Mouse (Mus musculus) neural tube, embryonic 15.5 days (tissue): ENCODE data around the gene Zfp948. TPM values are rescaled to one million over a fixed set of nuclear protein-coding genes. Genes with fewer than 3 reads are reported as not detected.

ENCODE experiments used
- ATAC-seq: fragments of 200-750 bp; cut with Nextera tagmentation; 2 replicates; pipeline ENCODE4 v1.8.0; 2017; ENCODE audit warnings: mild to moderate bottlenecking, moderate TSS enrichment, moderate library complexity; ENCODE audit not compliant: low FRiP score
- H3K27ac ChIP-seq: fragments of 300-500 bp; sonication (generic); replicated peaks from 2 replicates; pipeline ENCODE4 v1.5.1; 2015; ENCODE audit warnings: mild to moderate bottlenecking, inconsistent platforms
- H3K27me3 ChIP-seq: fragments of 300-500 bp; sonication (generic); replicated peaks from 2 replicates; pipeline ENCODE4 v1.6.1; 2015; ENCODE audit warnings: inconsistent platforms
- H3K36me3 ChIP-seq: fragments of 300-500 bp; sonication (generic); 2 replicates; pipeline ENCODE4 v1.6.1; 2015; ENCODE audit warnings: inconsistent platforms
- H3K4me1 ChIP-seq: fragments of 300-500 bp; sonication (generic); 2 replicates; pipeline ENCODE4 v1.6.1; 2015; ENCODE audit warnings: inconsistent platforms
- H3K4me2 ChIP-seq: fragments of 300-500 bp; sonication (generic); 2 replicates; pipeline ENCODE4 v1.6.1; 2015; ENCODE audit warnings: inconsistent platforms, mild to moderate bottlenecking, moderate library complexity
- H3K4me3 ChIP-seq: fragments of 300-500 bp; sonication (generic); replicated peaks from 2 replicates; pipeline ENCODE4 v1.5.1; 2015; ENCODE audit warnings: mild to moderate bottlenecking, inconsistent platforms
- H3K9ac ChIP-seq: fragments of 300-500 bp; sonication (generic); replicated peaks from 2 replicates; pipeline ENCODE4 v1.6.1; 2015; ENCODE audit warnings: mild to moderate bottlenecking, inconsistent platforms
- H3K9me3 ChIP-seq: fragments of 300-500 bp; sonication (generic); replicated peaks from 2 replicates; pipeline ENCODE4 v1.6.1; 2016; ENCODE audit warnings: inconsistent platforms
- WGBS: fragments of 180-500 bp; shearing (Covaris S2); methylation state at CpG from one replicate; pipeline ENCODE4 v1.1.7; 2015; ENCODE audit warnings: mixed read lengths; 5-methylcytosine and 5-hydroxymethylcytosine counted together
- polyA plus RNA-seq: library from polyadenylated mRNA; unstranded; fragments of >200 nt; fragmentation: Nextera tagmentation; extraction: Ambion mirVana; gene quantifications from 2 replicates; pipeline ENCODE4 v1.2.1, GENCODE M21; 2015

The Zfp948 gene
- 17.1 and 18.8 TPM in 2 replicates for polyA plus RNA-seq

DNA sequence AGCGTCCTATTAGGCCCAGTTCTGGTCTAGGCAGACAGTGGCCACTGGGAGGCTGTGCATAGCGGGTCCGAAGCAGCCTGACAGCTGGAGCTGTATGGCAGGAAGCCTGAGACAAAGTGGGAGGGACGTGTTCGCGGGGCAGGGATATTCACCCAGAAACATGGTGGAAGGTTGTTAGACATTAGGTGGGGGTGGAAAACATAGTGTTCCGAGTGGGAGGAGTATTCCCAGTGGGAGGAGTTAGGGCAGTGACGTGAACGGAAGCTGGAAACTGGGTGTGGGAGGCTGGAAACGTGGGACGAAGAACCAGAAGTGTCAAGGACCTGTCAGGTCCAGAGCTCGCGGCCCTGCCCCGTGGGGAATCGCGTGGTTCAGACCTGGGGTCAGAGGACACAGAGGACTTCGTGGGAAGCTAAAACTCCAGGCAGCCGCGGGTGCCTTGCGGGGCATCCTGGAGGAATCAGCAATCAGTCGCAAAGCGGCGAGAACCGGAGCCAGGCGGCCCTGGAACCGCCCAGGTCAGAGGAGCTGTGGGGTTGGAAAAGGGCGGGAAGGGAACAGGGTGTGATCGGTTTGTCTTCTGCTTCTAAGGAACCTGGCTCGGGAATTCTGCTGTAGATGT, at the start of gene Zfp948:
Gene Zfp948 (plus strand): TSS at position 281 of the 622 bp plus-strand sequence.
- peaks cover 15% of the 10 kb centered on the region for H3K4me1 ChIP-seq
- peak within 1 kb of the TSS; percentile 71 for H3K4me3 ChIP-seq
- H3K4me2 ChIP-seq, result peak within 1 kb of the TSS; percentile 63
- 2% methylated on average over 29 of the region's 29 CpGs for WGBS
- H3K9me3 ChIP-seq, result no peaks in the 10 kb centered on the region
- H3K36me3 ChIP-seq, result 0 out of 2 replicates have a peak, but pooled peaks cover 5% of the 10 kb centered on the region
- ATAC-seq, result peak; percentile 96
- peak within 1 kb of the TSS; percentile 80 for H3K9ac ChIP-seq
- no peaks in the 10 kb centered on the region for H3K27me3 ChIP-seq
- peak within 1 kb of the TSS; percentile 91 for H3K27ac ChIP-seq

DNA sequence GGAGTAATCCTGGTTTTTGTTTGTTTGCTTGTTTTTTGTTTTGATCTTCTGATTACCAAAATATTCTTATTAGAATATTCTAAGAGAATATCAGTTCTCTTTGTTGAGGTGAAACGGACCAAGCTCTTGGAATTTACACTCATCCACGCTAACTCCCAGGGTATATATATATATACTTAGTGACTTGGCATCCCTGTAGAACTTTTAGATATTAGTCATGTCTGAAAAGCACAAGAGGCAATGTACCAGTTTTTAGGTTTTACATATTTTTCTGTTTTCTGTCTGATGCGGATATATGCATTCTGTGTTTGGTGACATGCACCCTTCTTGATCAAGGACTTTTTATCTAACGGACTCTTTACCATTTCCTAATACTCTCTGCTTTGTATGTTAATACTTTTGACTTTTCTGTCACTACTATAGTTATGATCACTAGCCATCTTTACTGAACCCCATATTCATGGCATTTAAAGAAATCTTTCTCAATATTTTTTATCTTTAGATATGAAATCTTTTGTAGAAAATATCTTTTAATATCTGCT, 49.6 kb upstream of the Zfp948 start:
- H3K9me3 ChIP-seq, result no peaks in the 10 kb centered on the region
- H3K27ac ChIP-seq, result peak overlapping the region; percentile 79
- ATAC-seq, result no peak
- no peaks in the 10 kb centered on the region for H3K27me3 ChIP-seq
- H3K4me3 ChIP-seq, result peak overlapping the region; percentile 53
- H3K9ac ChIP-seq, result peak overlapping the region; percentile 55
- peaks cover 12% of the 10 kb centered on the region for H3K4me1 ChIP-seq
- H3K36me3 ChIP-seq, result 0 out of 2 replicates have a peak, but pooled peaks cover under 1% of the 10 kb centered on the region
- 38% methylated on average over 4 of the region's 4 CpGs for WGBS
- H3K4me2 ChIP-seq, result peak overlapping the region; percentile 76

DNA sequence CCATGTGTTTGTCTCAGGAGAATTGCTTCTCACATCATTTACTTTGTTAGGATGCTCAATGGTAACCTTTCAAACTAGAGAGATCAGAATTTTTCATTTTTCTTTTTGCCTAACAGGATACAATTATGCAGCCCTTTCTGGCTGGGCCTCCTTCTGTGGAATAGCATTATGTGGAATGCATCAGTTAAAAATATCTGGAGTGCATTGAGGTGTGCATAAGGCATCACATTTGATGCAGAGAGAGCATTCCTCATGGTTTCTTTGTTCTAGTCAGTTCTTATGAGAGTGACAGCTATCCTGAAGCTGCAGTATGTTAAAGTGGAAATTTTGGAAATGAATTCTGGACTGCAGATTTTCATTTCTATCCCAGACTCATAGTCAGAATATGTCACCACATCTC, 40.5 kb upstream of the Zfp948 start:
- H3K27ac ChIP-seq, result no peak overlapping the region
- no peak overlapping the region for H3K4me2 ChIP-seq
- no peak overlapping the region for H3K4me3 ChIP-seq
- ATAC-seq, result no peak
- no peaks in the 10 kb centered on the region for H3K9me3 ChIP-seq
- H3K4me1 ChIP-seq, result peaks cover 4% of the 10 kb centered on the region; the same call in 1 of the 2 replicates
- H3K9ac ChIP-seq, result no peak overlapping the region
- no peaks in the 10 kb centered on the region for H3K36me3 ChIP-seq
- H3K27me3 ChIP-seq, result no peaks in the 10 kb centered on the region

DNA sequence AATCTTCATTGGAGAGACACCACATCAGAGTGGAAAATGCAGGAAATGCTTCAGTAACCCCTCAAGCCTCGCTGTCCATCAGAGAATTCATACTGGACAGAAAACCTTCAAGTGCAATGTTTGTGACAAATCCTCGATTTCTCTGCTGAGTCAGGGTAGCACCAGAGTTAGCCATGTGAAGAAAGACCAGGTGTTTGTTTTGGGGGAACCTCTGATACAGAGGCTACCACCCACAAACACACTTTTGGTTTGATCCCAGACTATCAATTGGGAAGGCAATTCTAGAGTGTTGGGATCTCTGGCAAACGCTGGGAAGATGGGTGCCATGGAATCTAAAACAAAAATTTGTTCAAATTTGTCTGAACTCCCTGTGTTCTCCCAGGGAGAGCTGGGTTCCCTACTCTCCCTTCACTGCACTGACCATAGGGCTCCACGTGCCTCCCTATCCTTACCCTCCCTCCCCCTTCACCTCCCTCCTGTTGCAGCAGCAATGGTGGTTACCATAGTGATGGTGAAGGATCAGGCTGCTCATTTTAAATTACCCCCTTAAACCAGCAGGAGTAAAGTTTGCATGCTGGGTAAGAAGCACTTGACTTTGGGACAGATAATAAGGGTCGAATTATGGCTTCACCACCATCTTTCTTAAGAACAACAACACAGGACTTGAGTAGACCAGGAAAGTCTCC, 36.0 kb upstream of the Zfp948 start:
- Histone ChIP-seq H3K27ac (no peak overlapping the region), H3K4me3 (no peak overlapping the region), H3K4me1 (peaks cover 30% of the 10 kb centered on the region), H3K9me3 (no peaks in the 10 kb centered on the region), H3K36me3 (no peaks in the 10 kb centered on the region), H3K4me2 (no peak overlapping the region), H3K9ac (no peak overlapping the region), H3K27me3 (no peaks in the 10 kb centered on the region)
- no peak for ATAC-seq
- WGBS, result 68% methylated on average over 5 of the region's 5 CpGs

DNA sequence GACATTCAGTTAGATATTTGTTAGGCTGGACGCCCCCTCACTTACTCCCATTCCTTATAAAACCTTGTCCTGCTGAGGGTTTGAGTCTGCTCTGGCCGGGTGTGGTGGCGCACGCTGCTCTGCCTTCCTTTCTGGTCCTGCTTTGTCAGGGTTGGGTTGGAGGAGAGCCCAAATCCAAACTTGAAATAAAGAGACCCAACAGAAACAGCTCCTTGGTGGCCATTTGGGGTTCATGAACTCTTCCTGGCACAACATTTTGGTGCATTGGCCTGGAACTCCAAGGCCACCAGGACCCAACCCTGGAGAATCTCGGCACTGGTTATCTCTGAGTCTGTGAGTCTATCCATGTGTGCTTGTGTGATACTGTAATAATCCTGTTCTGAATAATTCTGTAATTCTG, 35.2 kb upstream of the Zfp948 start:
- 76% methylated on average over 5 of the region's 5 CpGs for WGBS
- H3K4me1 ChIP-seq, result peaks cover 31% of the 10 kb centered on the region
- H3K36me3 ChIP-seq, result no peaks in the 10 kb centered on the region
- H3K27me3 ChIP-seq, result no peaks in the 10 kb centered on the region
- peak overlapping the region; percentile 93 for H3K27ac ChIP-seq
- peak overlapping the region; percentile 82 for H3K4me3 ChIP-seq
- H3K4me2 ChIP-seq, result peak overlapping the region; percentile 55
- peak; percentile 1; the same call in 1 of the 2 replicates for ATAC-seq
- H3K9ac ChIP-seq, result peak overlapping the region; percentile 84
- H3K9me3 ChIP-seq, result no peaks in the 10 kb centered on the region

DNA sequence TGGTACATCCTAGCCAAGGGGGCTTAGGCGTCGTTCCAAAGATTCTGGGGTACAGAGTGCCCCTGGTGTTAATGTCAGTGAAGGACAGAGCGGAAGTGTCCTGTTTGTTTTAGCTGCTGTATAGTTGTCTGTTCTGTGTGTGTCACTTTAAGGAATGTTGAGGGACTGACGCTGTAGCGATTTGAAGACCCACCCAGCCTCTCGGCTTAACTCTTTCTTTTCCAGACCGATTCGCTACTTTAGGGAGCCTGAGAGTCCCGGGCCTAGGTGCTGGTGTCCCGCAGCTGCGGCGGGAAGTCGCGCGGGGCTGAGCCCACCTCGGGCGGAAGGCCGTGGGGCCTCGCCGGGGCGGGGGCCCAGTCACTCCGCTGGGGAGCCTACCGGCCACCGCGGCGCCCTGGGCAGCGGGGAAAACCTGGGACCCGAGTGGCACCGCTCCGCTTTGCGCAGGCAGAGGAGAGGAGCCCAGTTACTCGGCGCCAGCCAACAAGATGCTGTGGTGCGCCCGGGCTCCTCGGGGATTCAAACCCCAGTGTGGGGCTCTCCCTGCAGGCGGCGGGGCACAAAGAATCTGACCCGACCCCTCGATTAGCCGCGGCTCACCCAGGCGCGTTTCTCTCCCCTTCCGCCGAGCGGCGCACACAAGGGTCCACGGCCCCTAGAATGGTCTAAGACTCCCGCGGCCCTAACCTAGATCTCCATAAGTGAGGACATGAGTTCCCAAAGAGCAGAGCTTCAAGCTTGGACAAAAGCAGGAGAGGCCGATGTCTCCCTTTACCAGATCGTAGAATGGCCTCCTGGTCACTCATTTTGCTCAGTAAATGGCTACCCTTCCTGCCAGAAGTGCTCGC, 34.5 kb upstream of the Zfp948 start:
- WGBS, result under 1% methylated on average over 54 of the region's 54 CpGs
- H3K9ac ChIP-seq, result peak overlapping the region; percentile 84
- H3K4me1 ChIP-seq, result peaks cover 31% of the 10 kb centered on the region
- no peaks in the 10 kb centered on the region for H3K27me3 ChIP-seq
- no peaks in the 10 kb centered on the region for H3K9me3 ChIP-seq
- H3K4me2 ChIP-seq, result peak overlapping the region; percentile 55
- H3K36me3 ChIP-seq, result no peaks in the 10 kb centered on the region
- peak overlapping the region; percentile 82 for H3K4me3 ChIP-seq
- peak overlapping the region; percentile 93 for H3K27ac ChIP-seq
- peak; percentile 91 for ATAC-seq

DNA sequence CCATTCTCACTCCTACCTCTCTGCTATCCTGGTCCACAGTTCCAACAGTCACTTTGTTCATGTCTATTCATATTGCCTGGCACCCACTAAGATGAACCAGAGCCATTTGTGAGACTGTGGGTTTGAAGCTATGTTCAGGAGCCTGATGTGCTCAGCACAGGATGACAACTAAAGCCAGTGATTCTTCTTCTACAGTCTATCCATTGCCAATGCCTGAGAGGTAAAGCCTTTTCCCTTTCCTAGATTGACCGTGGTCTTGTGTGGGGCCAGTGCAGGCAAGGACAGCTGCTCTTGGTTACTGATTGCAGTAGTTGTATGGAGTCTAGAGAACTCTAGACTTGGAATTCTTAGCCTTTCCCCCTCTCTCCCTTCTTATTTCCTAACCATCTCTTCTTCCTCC, 32.8 kb upstream of the Zfp948 start:
- no peak overlapping the region for H3K27ac ChIP-seq
- H3K9ac ChIP-seq, result no peak overlapping the region
- H3K9me3 ChIP-seq, result no peaks in the 10 kb centered on the region
- H3K27me3 ChIP-seq, result no peaks in the 10 kb centered on the region
- no peak overlapping the region for H3K4me3 ChIP-seq
- H3K4me2 ChIP-seq, result no peak overlapping the region; the same call in 1 of the 2 replicates
- H3K36me3 ChIP-seq, result no peaks in the 10 kb centered on the region
- 96% methylated on average over 1 of the region's 1 CpGs for WGBS
- peaks cover 31% of the 10 kb centered on the region for H3K4me1 ChIP-seq
- no peak for ATAC-seq

DNA sequence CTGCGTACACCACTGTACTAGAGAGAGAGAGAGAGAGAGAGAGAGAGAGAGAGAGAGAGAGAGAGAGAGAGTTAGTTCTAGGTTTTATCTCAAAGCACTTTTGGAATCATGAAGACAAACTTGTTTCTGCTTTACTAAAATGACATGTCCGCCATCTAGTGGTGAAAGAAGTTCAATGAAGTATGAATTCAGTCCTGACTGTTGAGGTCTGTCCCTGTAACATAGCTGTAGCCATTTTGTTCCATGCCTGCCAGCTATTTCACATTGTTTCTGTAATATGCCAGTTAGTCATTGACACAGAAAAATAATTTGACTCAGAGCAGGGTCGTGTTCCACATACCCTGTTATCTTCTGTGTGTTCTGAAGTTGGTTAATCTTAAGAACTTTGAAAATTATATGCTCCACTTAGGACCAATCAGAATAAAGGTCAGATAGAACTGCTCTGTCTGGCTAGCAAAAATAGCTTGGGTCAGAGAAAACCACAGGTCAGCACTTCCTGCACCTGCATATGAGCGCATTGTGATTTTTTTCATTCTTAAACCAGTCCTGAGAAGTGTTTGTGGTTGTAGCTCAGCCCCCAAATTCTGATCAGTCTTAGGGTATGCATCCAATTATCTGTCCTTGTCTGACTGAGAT, 32.2 kb upstream of the Zfp948 start:
- peak overlapping the region; percentile 33; the same call in 1 of the 2 replicates for H3K27ac ChIP-seq
- H3K4me1 ChIP-seq, result peaks cover 31% of the 10 kb centered on the region
- H3K4me2 ChIP-seq, result peak overlapping the region; percentile 81
- H3K27me3 ChIP-seq, result no peaks in the 10 kb centered on the region
- H3K36me3 ChIP-seq, result no peaks in the 10 kb centered on the region
- no peak overlapping the region for H3K4me3 ChIP-seq
- 25% methylated on average over 4 of the region's 4 CpGs for WGBS
- H3K9ac ChIP-seq, result no peak overlapping the region
- no peaks in the 10 kb centered on the region for H3K9me3 ChIP-seq
- ATAC-seq, result peak; percentile 32

DNA sequence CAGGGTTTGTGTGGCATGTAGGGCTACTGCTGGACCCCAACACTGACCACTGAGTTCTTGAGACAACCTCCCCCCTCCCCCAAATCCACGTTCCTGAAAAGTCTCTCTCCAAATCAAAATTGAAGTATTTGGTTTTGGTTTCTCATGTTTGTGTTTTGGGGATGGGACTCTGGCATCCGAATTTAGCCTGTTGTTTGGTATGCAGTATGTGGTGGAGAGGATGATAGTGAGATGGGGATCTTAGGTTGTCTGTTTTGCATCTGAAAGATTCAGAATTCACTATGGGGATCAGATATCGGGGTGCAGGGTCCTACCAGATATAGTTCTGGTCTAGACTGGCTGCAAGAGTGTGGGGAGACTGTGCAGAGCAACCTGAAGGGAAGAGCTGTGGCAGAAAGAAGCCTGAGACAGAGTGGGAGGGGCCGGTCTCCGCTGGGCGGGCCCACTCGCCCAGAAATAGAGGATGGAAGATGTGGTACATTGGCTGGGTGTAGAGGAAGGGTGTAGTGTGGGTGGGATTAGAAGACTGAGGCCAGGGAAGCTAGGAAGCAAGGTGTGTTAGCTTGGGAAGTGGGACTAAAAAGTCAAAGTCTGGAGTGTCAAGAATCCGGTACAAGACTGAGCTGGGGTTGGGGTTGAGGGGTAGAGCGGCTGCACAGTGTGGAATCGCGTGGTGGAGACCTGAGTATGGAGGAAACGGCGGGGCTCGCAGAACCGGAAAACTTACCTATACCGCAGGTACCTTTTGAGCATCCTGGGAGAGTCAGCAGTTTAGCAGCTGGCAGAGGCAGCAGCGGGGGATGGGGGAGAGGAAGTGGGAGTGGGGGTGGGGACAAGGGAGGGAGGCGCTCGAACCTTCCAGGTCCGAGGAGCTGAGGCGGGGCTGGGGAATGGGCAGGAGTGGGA, 31.5 kb upstream of the Zfp948 start, which contains the start of gene Zfp52:
Gene Zfp52 (plus strand): TSS at position 444 of the 906 bp plus-strand sequence.
- Histone ChIP-seq H3K27me3 (no peaks in the 10 kb centered on the region), H3K36me3 (no peaks in the 10 kb centered on the region), H3K9ac (peak within 1 kb of the TSS; percentile 46), H3K9me3 (no peaks in the 10 kb centered on the region), H3K4me1 (peaks cover 31% of the 10 kb centered on the region), H3K4me3 (peak within 1 kb of the TSS; percentile 49), H3K4me2 (peak within 1 kb of the TSS; percentile 81), H3K27ac (peak within 1 kb of the TSS; percentile 33; the same call in 1 of the 2 replicates)
- 4% methylated on average over 21 of the region's 21 CpGs for WGBS
- peak; percentile 45 for ATAC-seq

DNA sequence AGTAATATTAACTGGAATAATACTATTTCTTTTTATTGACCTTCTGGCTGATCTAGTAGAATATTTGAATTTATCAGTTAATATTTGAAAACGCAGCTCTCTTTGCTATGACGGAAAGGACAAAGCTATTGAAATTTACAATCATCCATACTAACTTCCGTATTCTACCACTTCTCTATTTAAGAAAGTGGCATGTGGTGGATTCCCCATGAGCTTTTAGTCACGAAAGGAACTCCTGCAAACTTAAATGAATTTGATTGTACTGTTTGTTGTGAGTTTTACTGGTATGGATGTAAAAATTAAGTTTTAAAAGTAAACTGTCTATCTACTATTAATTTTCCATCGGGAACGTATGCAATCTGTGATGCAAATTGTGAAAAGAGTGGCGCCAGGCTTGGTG, 30.7 kb upstream of the Zfp948 start:
- Histone ChIP-seq H3K4me2 (peak overlapping the region; percentile 81), H3K9ac (peak overlapping the region; percentile 46), H3K9me3 (no peaks in the 10 kb centered on the region), H3K27ac (no peak overlapping the region), H3K4me1 (peaks cover 29% of the 10 kb centered on the region), H3K36me3 (no peaks in the 10 kb centered on the region), H3K4me3 (peak overlapping the region; percentile 49), H3K27me3 (no peaks in the 10 kb centered on the region)
- 41% methylated on average over 7 of the region's 7 CpGs for WGBS
- ATAC-seq, result no peak
